Mouse (Mus musculus): ENCODE data around the gene Gzmm. TPM values are rescaled to one million over a fixed set of nuclear protein-coding genes. Genes with fewer than 3 reads are reported as not detected.
A peak's percentile ranks its signal among the peaks of the same experiment; 100 is the strongest.
"Not testable (repeated sequence)": the region's sequence is repeated elsewhere in the genome, so short reads cannot be mapped to it uniquely, and the experiment has no call there.

Gzmm gene
- polyA plus RNA-seq, 1 experiment from 2014 or later, result 0.15 TPM

DNA sequence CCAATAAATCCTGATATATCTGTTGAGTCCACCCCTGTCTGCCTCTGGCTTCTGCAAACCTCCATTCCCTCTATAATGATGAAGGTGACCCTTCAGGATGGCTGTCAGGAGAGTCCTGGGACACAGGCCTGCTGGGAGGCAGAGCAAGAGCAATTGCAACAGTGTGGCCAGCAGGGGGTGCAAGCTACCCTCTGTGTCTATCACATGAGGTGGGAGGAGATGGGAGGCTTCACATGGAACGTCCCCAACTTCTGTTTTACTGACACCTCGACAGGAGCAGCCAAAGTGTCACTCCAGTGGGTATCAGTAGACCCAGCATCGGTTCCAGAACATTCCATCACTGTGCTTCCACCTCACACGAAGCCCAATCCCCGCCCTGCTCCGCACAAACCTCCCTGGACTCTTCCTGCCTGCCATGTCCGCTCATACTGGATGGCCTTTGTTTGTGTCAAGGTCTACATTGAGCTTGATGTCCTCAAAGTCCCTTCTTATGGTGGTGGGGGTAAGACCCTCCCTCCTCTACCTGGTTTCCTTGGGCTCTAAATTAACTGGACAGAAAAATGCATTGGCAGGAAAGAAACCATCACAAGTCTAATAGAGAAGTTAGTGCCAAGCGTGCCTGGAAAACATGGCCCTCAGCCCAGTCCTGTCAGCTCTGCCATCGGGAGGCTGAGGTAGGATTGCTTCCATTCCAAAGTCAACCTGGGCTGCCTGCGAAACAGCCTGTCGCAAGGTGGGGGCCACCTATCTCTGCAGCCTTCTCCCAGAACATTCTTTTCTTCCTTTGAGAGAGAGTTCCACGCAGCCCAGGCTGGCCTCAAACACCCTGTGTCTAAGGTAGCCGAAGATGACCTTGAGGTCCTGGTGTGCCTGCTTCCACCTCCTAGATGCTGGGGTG is 6.7 kb downstream of the Gzmm start:
- no peaks in the 10 kb centered on the region for H3K9me3 ChIP-seq (replicated peaks; ENCODE audit: control insufficient read depth, low read length)
- no peak overlapping the region for H3K27ac ChIP-seq (ENCODE audit: low read length)
- H3K4me1 ChIP-seq (ENCODE audit: control insufficient read depth, low read depth, low read length), result peaks cover 8% of the 10 kb centered on the region
- 58% methylated on average over 13 of the region's 13 CpGs for WGBS (ENCODE audit: insufficient replicate concordance)
- H3K4me2 ChIP-seq (ENCODE audit: low read depth, low read length), result no peak overlapping the region
- H3K27me3 ChIP-seq (ENCODE audit: control insufficient read depth, insufficient read depth, low read depth, low read length), result no peaks in the 10 kb centered on the region
- H3K9ac ChIP-seq (ENCODE audit: low read depth, low read length), result no peak overlapping the region
- no peak overlapping the region for H3K4me3 ChIP-seq (ENCODE audit: low read depth, low read length)
- H3K36me3 ChIP-seq (ENCODE audit: control insufficient read depth, insufficient read depth), result no peaks in the 10 kb centered on the region
- peak; percentile 68 for ATAC-seq (ENCODE audit: low read depth)

- no peak for ATAC-seq (ENCODE audit: low read depth)
- Histone ChIP-seq H3K36me3 (ENCODE audit: control insufficient read depth, insufficient read depth) (no peaks in the 10 kb centered on the region), H3K4me3 (ENCODE audit: low read depth, low read length) (no peak overlapping the region), H3K27ac (ENCODE audit: low read length) (no peak overlapping the region), H3K4me2 (ENCODE audit: low read depth, low read length) (no peak overlapping the region), H3K9me3 (replicated peaks; ENCODE audit: control insufficient read depth, low read length) (no peaks in the 10 kb centered on the region), H3K27me3 (ENCODE audit: control insufficient read depth, insufficient read depth, low read depth, low read length) (no peaks in the 10 kb centered on the region), H3K4me1 (ENCODE audit: control insufficient read depth, low read depth, low read length) (peaks cover 8% of the 10 kb centered on the region), H3K9ac (ENCODE audit: low read depth, low read length) (no peak overlapping the region)
- 57% methylated on average over 9 of the region's 9 CpGs for WGBS (ENCODE audit: insufficient replicate concordance)
These were observed 7.4 kb downstream of the Gzmm start for GRCm38 (mm10) chr10:79696129-79696651.

- WGBS (ENCODE audit: insufficient replicate concordance), result 37% methylated on average over 6 of the region's 6 CpGs
- H3K9ac ChIP-seq (ENCODE audit: low read depth, low read length), result no peak overlapping the region
- H3K9me3 ChIP-seq (replicated peaks; ENCODE audit: control insufficient read depth, low read length), result no peaks in the 10 kb centered on the region
- no peak overlapping the region for H3K4me2 ChIP-seq (ENCODE audit: low read depth, low read length)
- H3K4me1 ChIP-seq (ENCODE audit: control insufficient read depth, low read depth, low read length), result peaks cover 10% of the 10 kb centered on the region
- no peaks in the 10 kb centered on the region for H3K36me3 ChIP-seq (ENCODE audit: control insufficient read depth, insufficient read depth)
- no peak overlapping the region for H3K4me3 ChIP-seq (ENCODE audit: low read depth, low read length)
- no peak for ATAC-seq (ENCODE audit: low read depth)
- H3K27me3 ChIP-seq (ENCODE audit: control insufficient read depth, insufficient read depth, low read depth, low read length), result no peaks in the 10 kb centered on the region
- no peak overlapping the region for H3K27ac ChIP-seq (ENCODE audit: low read length)
These were observed 9.1 kb downstream of the Gzmm start for GRCm38 (mm10) chr10:79697916-79698315.

DNA sequence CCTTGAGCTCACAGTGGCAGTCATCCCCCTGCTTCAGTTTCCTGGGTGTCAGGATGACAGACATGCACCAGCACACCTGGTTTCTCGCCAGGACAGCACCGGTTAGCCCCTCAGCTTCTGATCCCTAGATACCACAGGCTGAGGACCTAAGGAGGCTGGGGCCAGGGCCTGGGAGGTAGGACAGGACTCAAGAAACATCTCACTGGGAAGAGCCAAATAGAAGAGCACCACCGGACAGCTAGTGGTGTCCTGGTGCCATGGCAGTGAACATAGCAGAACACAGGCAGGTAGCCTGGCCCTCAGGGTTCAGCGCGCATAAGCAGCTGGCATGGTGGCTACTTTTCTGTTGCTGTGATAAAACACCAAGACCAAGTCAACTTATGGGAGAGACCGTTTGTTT is 9.6 kb downstream of the Gzmm start:
- H3K9ac ChIP-seq (ENCODE audit: low read depth, low read length), result no peak overlapping the region
- no peak for ATAC-seq (ENCODE audit: low read depth)
- no peaks in the 10 kb centered on the region for H3K9me3 ChIP-seq (replicated peaks; ENCODE audit: control insufficient read depth, low read length)
- H3K4me1 ChIP-seq (ENCODE audit: control insufficient read depth, low read depth, low read length), result peaks cover 10% of the 10 kb centered on the region
- no peak overlapping the region for H3K27ac ChIP-seq (ENCODE audit: low read length)
- no peaks in the 10 kb centered on the region for H3K27me3 ChIP-seq (ENCODE audit: control insufficient read depth, insufficient read depth, low read depth, low read length)
- 76% methylated on average over 6 of the region's 6 CpGs for WGBS (ENCODE audit: insufficient replicate concordance)
- H3K36me3 ChIP-seq (ENCODE audit: control insufficient read depth, insufficient read depth), result no peaks in the 10 kb centered on the region
- no peak overlapping the region for H3K4me3 ChIP-seq (ENCODE audit: low read depth, low read length)
- no peak overlapping the region for H3K4me2 ChIP-seq (ENCODE audit: low read depth, low read length)

DNA sequence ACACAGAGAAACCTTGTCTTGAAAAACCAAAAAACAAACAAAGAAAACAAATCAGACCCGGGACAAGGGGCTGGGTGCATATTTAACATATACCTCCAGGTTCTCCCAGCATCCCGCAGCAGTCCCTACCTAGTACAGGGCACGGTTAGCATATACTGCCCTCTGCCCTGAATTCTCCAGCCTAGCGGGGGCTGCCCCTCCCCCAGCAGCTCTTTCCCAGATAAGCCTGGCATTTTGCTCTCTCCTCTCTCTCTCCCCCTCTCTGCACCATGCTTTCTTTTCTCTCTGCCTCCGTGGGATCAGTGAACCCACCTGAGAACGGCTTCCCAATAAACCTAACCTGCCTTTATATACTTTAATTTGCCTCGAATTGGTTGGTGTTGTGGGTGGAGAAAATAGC is 11.9 kb downstream of the Gzmm start:
- Histone ChIP-seq H3K4me3 (ENCODE audit: low read depth, low read length) (no peak overlapping the region), H3K4me1 (ENCODE audit: control insufficient read depth, low read depth, low read length) (peaks cover 11% of the 10 kb centered on the region), H3K27me3 (ENCODE audit: control insufficient read depth, insufficient read depth, low read depth, low read length) (no peaks in the 10 kb centered on the region), H3K4me2 (ENCODE audit: low read depth, low read length) (no peak overlapping the region), H3K9ac (ENCODE audit: low read depth, low read length) (no peak overlapping the region), H3K36me3 (ENCODE audit: control insufficient read depth, insufficient read depth) (no peaks in the 10 kb centered on the region), H3K27ac (ENCODE audit: low read length) (peak overlapping the region; percentile 64; the same call in 1 of the 2 replicates), H3K9me3 (replicated peaks; ENCODE audit: control insufficient read depth, low read length) (no peaks in the 10 kb centered on the region)
- 41% methylated on average over 7 of the region's 7 CpGs for WGBS (ENCODE audit: insufficient replicate concordance)
- no peak for ATAC-seq (ENCODE audit: low read depth)

DNA sequence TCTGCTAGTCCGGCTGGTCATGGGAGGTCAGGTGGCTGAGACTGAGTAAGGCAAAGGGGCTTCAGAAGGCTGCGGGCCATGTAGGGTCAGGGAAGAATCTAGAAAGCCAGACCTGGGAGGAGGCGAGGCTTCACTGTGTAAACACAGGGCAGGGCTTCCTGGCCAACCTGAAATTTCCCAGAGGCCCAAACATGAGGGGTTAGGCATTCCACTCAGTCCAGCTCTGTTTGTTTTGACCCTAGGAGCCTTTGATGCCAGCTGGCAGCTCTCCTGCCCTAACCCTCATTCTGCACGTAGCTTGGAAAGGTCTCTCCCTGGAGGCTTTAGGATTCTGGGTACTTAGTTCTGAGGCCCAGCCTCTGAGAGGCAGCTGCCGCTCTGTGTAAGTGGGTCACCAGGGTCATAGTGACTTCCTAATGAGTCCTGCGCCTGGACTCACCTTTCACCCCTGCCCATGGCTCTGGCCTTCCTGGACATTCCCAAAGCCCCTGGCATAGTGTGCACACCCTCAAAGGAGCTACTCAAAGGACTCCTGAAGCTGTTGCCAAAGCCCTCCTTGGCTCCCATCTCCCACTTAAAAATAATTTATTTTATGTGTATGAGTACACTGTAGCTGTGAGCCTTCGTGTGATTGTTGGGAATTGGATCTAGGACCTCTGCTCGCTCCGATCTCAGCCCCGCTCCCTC is 12.8 kb downstream of the Gzmm start:
- no peak overlapping the region for H3K4me3 ChIP-seq (ENCODE audit: low read depth, low read length)
- H3K4me1 ChIP-seq (ENCODE audit: control insufficient read depth, low read depth, low read length), result peaks cover 17% of the 10 kb centered on the region
- H3K4me2 ChIP-seq (ENCODE audit: low read depth, low read length), result no peak overlapping the region
- no peaks in the 10 kb centered on the region; the same call in 1 of the 2 replicates for H3K36me3 ChIP-seq (ENCODE audit: control insufficient read depth, insufficient read depth)
- no peaks in the 10 kb centered on the region for H3K9me3 ChIP-seq (replicated peaks; ENCODE audit: control insufficient read depth, low read length)
- no peaks in the 10 kb centered on the region for H3K27me3 ChIP-seq (ENCODE audit: control insufficient read depth, insufficient read depth, low read depth, low read length)
- H3K9ac ChIP-seq (ENCODE audit: low read depth, low read length), result no peak overlapping the region
- 60% methylated on average over 10 of the region's 10 CpGs for WGBS (ENCODE audit: insufficient replicate concordance)
- H3K27ac ChIP-seq (ENCODE audit: low read length), result peak overlapping the region; percentile 64
- peak; percentile 1; the same call in 1 of the 2 replicates for ATAC-seq (ENCODE audit: low read depth)

DNA sequence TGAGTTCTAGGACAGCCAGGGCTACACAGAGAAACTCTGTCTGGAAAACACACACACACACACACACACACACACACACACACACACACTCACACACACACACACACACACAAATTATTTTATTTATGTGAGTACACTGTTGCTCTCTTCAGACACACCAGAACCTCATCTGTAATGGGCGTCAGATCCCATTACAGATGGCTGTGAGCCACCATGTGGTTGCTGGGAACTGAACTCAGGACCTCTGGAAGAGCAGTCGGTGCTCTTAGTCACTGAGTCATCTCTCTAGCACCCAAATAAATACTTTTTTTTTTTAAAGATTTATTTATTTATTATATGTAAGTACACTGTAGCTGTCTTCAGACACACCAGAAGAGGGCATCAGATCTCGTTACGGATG is 14.2 kb downstream of the Gzmm start:
- H3K27me3 ChIP-seq (ENCODE audit: control insufficient read depth, insufficient read depth, low read depth, low read length); H3K4me2 ChIP-seq (ENCODE audit: low read depth, low read length); H3K9me3 ChIP-seq (replicated peaks; ENCODE audit: control insufficient read depth, low read length); ATAC-seq (ENCODE audit: low read depth); H3K4me3 ChIP-seq (ENCODE audit: low read depth, low read length); H3K27ac ChIP-seq (ENCODE audit: low read length); H3K36me3 ChIP-seq (ENCODE audit: control insufficient read depth, insufficient read depth); H3K9ac ChIP-seq (ENCODE audit: low read depth, low read length): not testable (repeated sequence)
- WGBS (ENCODE audit: insufficient replicate concordance), result 67% methylated on average over 2 of the region's 4 CpGs
- H3K4me1 ChIP-seq (ENCODE audit: control insufficient read depth, low read depth, low read length), result peaks cover 31% of the 10 kb centered on the region

GRCm38 (mm10) chr10:79703541-79703940 is 14.7 kb downstream of the Gzmm start:
- ATAC-seq (ENCODE audit: low read depth), result no peak
- 77% methylated on average over 10 of the region's 10 CpGs for WGBS (ENCODE audit: insufficient replicate concordance)
- Histone ChIP-seq H3K4me3 (ENCODE audit: low read depth, low read length) (peak overlapping the region; percentile 76; the same call in 1 of the 2 replicates), H3K4me2 (ENCODE audit: low read depth, low read length) (peak overlapping the region; percentile 71), H3K27ac (ENCODE audit: low read length) (peak overlapping the region; percentile 69), H3K4me1 (ENCODE audit: control insufficient read depth, low read depth, low read length) (peaks cover 37% of the 10 kb centered on the region), H3K27me3 (ENCODE audit: control insufficient read depth, insufficient read depth, low read depth, low read length) (no peaks in the 10 kb centered on the region), H3K36me3 (ENCODE audit: control insufficient read depth, insufficient read depth) (peaks cover 15% of the 10 kb centered on the region), H3K9me3 (replicated peaks; ENCODE audit: control insufficient read depth, low read length) (no peaks in the 10 kb centered on the region), H3K9ac (ENCODE audit: low read depth, low read length) (peak overlapping the region; percentile 53; the same call in 1 of the 2 replicates)
